Mouse (Mus musculus) forelimb bud, embryonic 11.5 days (tissue): Measurements from ENCODE around the gene Pnma1.

ENCODE experiments used
- DNase-seq: peaks from one replicate; pipeline ENCODE4 v3.0.0-alpha.2; 2012; ENCODE audit warnings: low read depth, low spot score

The Pnma1 gene

GRCm38 (mm10) chr12:84178652-84179445, 30.6 kb upstream of the Pnma1 start:
- DNase-seq: no peak

GRCm38 (mm10) chr12:84178052-84178451, 29.8 kb upstream of the Pnma1 start:
- DNase-seq: no peak

- no peak for DNase-seq
Observed at GRCm38 (mm10) chr12:84176886-84177765, 28.8 kb upstream of the Pnma1 start.

- DNase-seq: no peak
Observed at GRCm38 (mm10) chr12:84176126-84176769, 28.0 kb upstream of the Pnma1 start.

DNA sequence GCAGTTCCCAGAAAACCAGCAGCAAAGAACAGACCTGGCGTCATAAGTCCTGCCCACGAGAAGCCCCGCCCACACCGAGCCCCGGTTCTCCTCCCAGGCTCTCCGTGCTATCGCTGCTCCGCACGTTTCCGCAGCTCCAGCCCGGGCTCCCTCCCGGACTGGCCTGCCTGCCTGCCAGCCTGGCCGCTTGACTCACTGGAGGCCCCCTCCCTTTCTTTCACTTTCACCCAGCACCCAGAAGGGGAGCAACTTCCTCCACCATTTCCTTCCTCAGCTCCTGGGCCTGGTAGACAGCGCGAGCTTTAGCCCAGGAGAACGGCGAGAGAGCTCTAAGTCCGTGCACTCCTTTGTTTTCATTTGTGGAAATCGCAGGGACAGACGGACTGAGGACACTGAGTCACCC, 27.4 kb upstream of the Pnma1 start:
- peak; percentile 61 for DNase-seq

- no peak for DNase-seq
Observed at GRCm38 (mm10) chr12:84174871-84175270, 26.6 kb upstream of the Pnma1 start.

GRCm38 (mm10) chr12:84174190-84174811, 26.0 kb upstream of the Pnma1 start:
- DNase-seq: no peak

DNA sequence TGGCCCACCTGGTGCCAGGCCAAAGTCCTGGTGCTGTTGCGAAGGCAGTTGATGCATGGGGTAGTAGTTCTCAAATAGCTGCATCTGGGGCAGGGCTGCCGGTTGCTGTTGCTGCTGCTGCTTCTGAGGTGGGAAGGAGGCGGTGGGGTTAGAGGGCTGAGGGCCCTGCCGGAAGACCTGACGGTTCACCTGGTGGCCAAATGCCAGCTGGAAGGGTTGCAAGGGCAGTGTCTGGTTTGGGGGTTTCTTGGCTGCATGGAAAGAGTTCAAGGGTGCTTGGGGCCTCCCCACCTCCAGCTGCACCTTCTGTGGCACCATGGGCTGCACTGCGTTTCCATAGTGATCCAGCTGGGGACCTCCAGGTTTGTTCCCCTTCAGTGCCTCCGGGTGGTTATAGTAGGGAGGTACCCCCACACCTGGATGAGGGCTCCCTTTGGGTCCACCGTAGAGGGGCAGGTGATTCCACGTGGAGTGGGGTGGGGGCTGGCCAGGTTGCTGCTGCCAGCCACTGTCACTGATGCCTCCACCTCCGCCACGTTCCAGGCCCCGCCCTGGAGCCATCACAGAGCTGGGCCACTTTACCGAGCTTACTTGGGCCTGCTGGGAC, 25.1 kb upstream of the Pnma1 start:
- no peak for DNase-seq

DNA sequence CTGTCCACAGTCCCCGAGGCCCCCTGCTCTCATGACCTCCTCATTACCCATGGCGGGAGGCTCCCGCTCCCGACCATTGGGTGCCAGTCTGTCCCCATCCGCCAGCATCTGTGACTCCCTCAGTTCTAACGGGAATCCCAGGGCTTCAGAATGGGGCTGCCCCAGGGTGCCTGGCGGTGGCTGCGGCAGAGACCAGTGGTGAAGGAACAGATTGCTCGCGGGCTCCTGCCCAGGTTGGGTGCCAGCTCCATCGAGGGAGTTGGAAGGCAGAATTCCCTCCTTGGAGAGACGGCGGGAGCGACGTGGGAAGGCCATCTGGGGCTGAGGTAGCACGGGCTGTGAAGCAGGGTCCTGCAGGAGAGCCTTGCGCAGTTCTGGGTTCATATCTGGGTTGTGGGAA, 24.6 kb upstream of the Pnma1 start:
- DNase-seq: no peak

- no peak for DNase-seq
Observed at GRCm38 (mm10) chr12:84172216-84172615, 23.9 kb upstream of the Pnma1 start.

DNA sequence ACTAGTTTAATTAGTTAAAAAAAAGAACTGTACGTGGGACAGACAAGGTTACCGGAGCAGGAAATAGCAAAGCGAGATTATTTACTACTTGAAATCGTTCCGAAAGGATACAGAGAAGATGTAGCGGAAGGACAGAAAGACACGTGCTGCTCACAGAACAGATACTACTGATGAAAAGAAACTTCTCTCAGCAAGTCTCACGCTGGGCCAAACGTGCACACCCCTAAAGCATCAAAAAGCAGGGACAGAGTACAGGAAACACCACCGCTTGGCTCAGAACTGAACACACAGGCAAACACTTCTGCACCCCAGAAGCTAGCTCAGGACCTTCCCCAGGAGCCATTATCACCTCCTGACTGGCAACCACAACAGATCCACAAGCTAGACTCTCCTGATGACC, 22.3 kb upstream of the Pnma1 start:
- DNase-seq: no peak

DNA sequence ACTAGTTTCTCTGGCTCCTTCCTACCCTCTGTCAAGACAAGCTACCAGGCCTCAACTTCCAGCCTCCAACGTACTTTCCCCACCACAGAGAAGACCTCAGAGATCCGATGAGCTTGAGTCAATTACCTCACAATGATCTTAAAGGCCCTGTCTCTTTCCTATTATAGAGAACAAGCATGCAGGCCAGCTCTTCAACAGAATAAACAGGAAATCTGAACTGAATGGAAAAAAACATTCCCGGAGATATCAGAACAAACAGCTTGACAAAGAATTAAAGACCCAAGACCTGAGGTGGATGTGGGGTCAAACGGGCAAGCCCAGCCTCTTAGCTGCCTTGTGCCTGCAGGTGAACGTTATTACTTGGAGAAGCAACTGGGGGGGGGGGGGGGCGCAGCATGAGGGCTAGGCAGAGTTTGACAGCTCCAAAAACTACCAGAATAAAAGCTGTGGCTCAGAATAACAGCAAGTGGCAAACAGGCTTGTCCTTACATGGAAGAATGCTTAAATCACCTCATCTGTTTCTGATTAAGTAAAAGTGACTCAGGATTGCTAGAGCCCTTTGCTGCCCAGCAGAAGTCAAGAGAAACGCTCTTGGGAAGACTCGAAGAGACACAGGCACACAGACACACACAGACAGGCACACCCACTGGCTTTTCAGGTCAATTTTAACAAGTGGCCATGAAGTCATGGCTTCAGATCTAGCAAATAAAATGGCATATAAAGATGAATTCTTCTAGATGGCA, 17.5 kb upstream of the Pnma1 start:
- peak; percentile 67 for DNase-seq

DNA sequence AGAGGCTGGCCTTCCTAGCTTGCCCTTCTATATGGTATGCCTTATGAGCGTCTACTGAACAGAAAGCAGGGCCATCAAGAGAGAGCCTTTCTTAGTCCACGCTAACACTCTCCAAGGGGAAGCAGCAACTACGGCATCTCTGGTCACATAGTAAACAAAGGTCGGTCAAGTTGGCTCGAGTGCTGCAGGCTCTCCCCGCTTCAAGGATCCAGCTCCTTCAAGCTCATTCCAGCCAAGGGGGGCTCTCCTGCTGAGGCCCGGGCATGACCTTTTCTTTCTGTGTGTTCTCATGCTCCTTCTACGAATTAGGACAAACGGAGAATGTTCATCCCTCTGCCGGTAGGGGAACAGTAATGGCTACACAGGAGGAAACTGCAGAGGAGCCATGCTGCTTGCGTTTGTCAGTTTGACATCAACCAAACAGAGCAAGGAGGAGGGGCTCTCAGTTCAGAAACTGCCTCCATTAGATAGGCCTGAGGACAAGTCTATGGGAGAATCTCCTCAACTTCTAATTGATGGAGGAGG, 15.4 kb upstream of the Pnma1 start:
- no peak for DNase-seq

DNA sequence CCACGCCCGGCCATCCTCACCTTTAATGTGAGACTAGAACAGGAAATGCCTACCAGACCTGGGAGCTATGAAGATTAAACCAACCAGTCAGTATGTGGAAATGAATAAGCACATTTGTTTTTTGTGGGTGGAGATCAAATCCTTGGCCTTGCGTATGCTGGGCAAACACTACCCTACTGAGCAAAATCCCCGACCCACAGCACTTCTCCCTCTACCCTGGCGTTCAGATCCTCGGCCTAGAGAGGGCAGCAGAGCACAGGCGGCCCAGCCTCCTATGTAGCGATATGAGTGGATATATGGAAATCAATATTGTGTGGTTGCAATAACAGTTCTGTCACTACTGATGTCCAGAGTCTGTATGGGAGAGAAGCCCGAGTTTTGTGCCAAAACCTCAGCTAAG, 14.8 kb upstream of the Pnma1 start:
- no peak for DNase-seq

DNA sequence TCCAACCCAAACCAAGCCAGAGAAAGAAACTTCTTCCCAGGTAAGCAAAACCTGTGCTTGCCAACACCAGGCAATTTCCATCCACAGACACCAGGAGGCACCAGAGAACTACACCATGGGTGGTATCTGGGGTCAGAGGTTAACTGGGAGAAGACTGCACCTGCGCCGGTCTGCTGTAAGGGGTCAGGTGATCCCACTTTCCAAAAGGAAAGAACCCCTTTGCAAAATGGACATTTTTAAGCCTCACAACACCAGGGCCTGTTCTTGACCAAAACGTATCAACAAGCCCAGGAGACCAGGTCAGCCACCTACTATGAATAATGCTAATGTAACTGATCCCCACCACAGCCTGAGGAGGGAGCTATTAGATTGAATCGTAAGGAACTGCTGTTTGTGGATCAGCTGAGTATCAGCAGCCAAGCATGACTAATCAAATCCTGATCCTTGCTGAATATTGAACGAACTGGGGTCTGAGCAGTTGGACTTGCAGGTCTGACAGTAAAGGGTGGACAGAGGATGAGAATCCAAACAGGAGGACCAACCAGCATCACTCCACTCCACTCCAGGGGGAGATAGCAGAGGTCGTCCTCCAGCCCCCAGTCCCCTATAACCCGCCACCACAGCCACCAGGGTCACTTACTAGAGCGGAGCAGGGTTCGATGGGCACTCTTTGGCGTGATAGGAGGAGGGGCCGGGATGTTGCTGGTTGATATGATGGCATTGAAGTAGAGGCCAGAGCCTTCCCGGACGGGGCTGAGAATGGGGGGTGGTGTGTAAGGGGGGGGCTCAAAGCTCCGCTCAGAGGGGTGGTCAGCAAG, 13.5 kb upstream of the Pnma1 start:
- DNase-seq: no peak

DNA sequence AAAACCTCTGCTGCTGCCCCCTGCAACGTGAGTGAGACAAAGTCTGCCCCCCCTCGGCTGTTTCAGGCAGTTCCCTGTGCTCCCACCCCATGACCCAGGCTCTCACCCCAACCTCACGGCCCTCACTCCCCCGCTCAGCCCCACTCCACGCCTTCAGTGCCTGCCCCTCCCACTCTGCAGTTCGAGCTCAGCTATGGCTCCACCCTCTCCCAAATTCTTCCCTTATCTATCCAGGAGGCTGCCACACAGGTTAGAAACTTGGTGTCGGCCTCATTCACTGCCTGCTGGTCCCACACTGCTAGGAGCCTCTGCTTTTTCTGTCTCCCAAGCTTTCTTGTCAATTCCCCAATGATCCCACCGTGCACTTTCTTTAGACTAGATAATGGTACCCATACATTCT, 12.8 kb upstream of the Pnma1 start:
- no peak for DNase-seq

GRCm38 (mm10) chr12:84160491-84160890, 12.2 kb upstream of the Pnma1 start:
- no peak for DNase-seq

DNA sequence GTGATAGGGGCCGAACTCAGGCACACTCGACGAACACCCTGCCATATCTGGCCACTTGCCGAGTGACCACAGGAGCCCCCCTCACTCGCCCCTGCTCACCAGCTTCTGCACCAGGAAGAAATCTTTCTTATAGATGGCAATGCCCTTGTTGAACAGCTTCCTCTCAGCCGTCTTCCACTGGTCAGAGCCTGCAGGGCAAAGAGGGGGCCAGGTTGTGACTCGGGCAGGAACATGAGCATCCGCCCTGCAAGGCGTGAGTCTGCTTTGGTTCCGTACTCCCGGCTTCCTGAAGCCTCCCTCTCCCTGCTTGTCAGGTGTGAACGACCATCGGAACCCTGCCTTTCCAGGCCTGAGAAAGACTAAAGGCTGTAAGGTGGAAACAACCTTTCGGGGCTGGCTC, 9.9 kb upstream of the Pnma1 start:
- no peak for DNase-seq

DNA sequence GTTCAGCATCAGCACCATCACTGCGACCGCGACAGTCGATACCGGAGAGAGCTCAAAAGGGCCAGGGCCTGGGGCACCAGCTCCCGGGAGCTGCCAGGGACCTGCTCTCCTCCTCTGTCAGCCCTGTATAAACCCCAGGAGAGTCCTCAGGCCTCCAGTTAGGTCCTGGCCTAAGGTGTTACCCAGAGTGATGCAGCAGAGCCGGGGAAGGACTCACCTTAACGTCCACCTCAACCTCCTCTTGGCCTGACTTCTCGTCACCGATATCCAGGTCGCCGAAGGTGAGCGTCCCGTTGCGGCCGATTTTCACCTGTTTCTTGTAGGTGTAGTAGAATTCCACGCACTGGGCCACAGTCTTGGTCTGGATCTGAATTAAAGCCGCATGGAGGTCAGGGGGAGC, 7.9 kb upstream of the Pnma1 start:
- DNase-seq: no peak

- no peak for DNase-seq
Observed at GRCm38 (mm10) chr12:84155523-84155871, 7.2 kb upstream of the Pnma1 start.
